Mouse (Mus musculus): ENCODE data around the gene Cradd.

The Cradd gene

GRCm38 (mm10) chr10:95332596-95332995 is 8.7 kb upstream of the Cradd start:
- DNase-seq, result no peak

GRCm38 (mm10) chr10:95330375-95331363 is 6.7 kb upstream of the Cradd start:
- peak in 1 of 2 experiments; percentile 21 for DNase-seq

GRCm38 (mm10) chr10:95329884-95330283 is 6.0 kb upstream of the Cradd start:
- no peak for DNase-seq

GRCm38 (mm10) chr10:95324278-95324631 is 322 bp upstream of the Cradd start:
- no peak for DNase-seq

- DNase-seq, result peak; percentile 65 to 70
Measured at GRCm38 (mm10) chr10:95322076-95323070, 1.6 kb downstream of the Cradd start.

GRCm38 (mm10) chr10:95319001-95319400 is 4.9 kb downstream of the Cradd start:
- no peak for DNase-seq

- DNase-seq, result peak in 1 of 2 experiments; percentile 51
Measured at GRCm38 (mm10) chr10:95318392-95318708, 5.6 kb downstream of the Cradd start.

GRCm38 (mm10) chr10:95317581-95318391 is 6.1 kb downstream of the Cradd start:
- peak in 1 of 2 experiments; percentile 22 for DNase-seq

- no peak for DNase-seq
Measured at GRCm38 (mm10) chr10:95317091-95317490, 6.8 kb downstream of the Cradd start.

- no peak for DNase-seq
Measured at GRCm38 (mm10) chr10:95316675-95317074, 7.3 kb downstream of the Cradd start.

GRCm38 (mm10) chr10:95315801-95316474 is 8.0 kb downstream of the Cradd start:
- DNase-seq, result peak in 1 of 2 experiments; percentile 39

- no peak for DNase-seq
Measured at GRCm38 (mm10) chr10:95315321-95315720, 8.6 kb downstream of the Cradd start.

GRCm38 (mm10) chr10:95314019-95314418 is 9.9 kb downstream of the Cradd start:
- DNase-seq, result no peak

- no peak for DNase-seq
Measured at GRCm38 (mm10) chr10:95313524-95313923, 10.4 kb downstream of the Cradd start.

- no peak for DNase-seq
Measured at GRCm38 (mm10) chr10:95310688-95311441, 13.1 kb downstream of the Cradd start.

- no peak for DNase-seq
Measured at GRCm38 (mm10) chr10:95309412-95310322, 14.3 kb downstream of the Cradd start.

- no peak for DNase-seq
Measured at GRCm38 (mm10) chr10:95308991-95309390, 14.9 kb downstream of the Cradd start.

- DNase-seq, result no peak
Measured at GRCm38 (mm10) chr10:95307916-95308315, 16.0 kb downstream of the Cradd start.

- peak in 1 of 2 experiments; percentile 64 for DNase-seq
Measured at GRCm38 (mm10) chr10:95306824-95307552, 16.9 kb downstream of the Cradd start.

Measured in kidney, postnatal 36 days (tissue).